Mouse (Mus musculus): ENCODE measurements at regions not wholly inside any gene's neighbourhood (a gene's known extent, or its start where the extent isn't known, plus 50 kb on each side); places are given as distances from the start of the nearest gene placed in this dataset.

DNA sequence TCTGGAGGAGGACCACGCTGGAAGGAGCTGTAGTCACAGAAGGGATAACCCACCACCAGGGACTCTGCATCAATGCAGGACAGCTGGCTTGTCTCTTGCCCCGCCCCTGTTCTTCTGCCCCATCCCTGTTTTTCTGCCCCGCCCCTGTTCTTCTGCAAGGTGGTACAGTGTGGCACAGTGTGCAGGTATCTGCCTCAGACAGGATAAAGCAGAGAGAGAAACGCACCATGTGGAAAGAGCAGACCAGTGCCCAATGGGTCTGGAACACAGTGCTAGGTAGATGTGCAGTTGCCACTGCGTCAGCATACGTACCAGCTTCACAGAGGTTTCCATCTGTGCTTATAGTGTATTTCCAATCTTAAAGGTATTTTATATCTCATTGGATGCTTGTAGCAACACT lies 66.2 kb upstream of the Mmp2 start:
- WGBS: 88% methylated on average over 6 of the region's 6 CpGs
- DNase-seq (ENCODE audit: low spot score): no peak
- H3K4me2 ChIP-seq: no peak overlapping the region
- no peak overlapping the region for H3K27ac ChIP-seq (ENCODE audit: low read depth, low read length)
- no peak for ATAC-seq (replicated peaks; ENCODE audit: low FRiP score)
- H3K9me3 ChIP-seq (ENCODE audit: control insufficient read depth, low read length): no peaks in the 10 kb centered on the region
- H3K36me3 ChIP-seq (ENCODE audit: control insufficient read depth, insufficient read depth, low read length): no peaks in the 10 kb centered on the region
- no peak overlapping the region for H3K4me3 ChIP-seq (ENCODE audit: low read depth, low read length)
- no peaks in the 10 kb centered on the region for H3K4me1 ChIP-seq (replicated peaks; ENCODE audit: control insufficient read depth, insufficient read depth, low read length)
- H3K27me3 ChIP-seq (replicated peaks; ENCODE audit: control insufficient read depth, insufficient read depth, low read length): no peaks in the 10 kb centered on the region
- no peak overlapping the region for H3K9ac ChIP-seq (ENCODE audit: low read depth, low read length)

- Histone ChIP-seq H3K36me3 (ENCODE audit: control insufficient read depth, insufficient read depth, low read length) (no peaks in the 10 kb centered on the region), H3K9me3 (ENCODE audit: control insufficient read depth, low read length) (no peaks in the 10 kb centered on the region), H3K27me3 (replicated peaks; ENCODE audit: control insufficient read depth, insufficient read depth, low read length) (no peaks in the 10 kb centered on the region), H3K9ac (ENCODE audit: low read depth, low read length) (no peak overlapping the region), H3K4me3 (ENCODE audit: low read depth, low read length) (no peak overlapping the region), H3K4me1 (replicated peaks; ENCODE audit: control insufficient read depth, insufficient read depth, low read length) (no peaks in the 10 kb centered on the region), H3K27ac (ENCODE audit: low read depth, low read length) (no peak overlapping the region), H3K4me2 (peak overlapping the region; percentile 44)
- no peak for ATAC-seq (replicated peaks; ENCODE audit: low FRiP score)
- 15% methylated on average over 18 of the region's 18 CpGs for WGBS
- no peak for DNase-seq (ENCODE audit: low spot score)
These were observed 65.0 kb upstream of the Mmp2 start for GRCm38 (mm10) chr8:92761959-92762600.

GRCm38 (mm10) chr8:92771856-92772650 lies 55.0 kb upstream of the Mmp2 start:
- no peaks in the 10 kb centered on the region for H3K9me3 ChIP-seq (ENCODE audit: control insufficient read depth, low read length)
- ATAC-seq (replicated peaks; ENCODE audit: low FRiP score): no peak; the same call in 1 of the 2 replicates
- 41% methylated on average over 14 of the region's 14 CpGs for WGBS
- H3K9ac ChIP-seq (ENCODE audit: low read depth, low read length): no peak overlapping the region
- H3K27ac ChIP-seq (ENCODE audit: low read depth, low read length): no peak overlapping the region
- H3K4me1 ChIP-seq (replicated peaks; ENCODE audit: control insufficient read depth, insufficient read depth, low read length): no peaks in the 10 kb centered on the region
- DNase-seq (ENCODE audit: low spot score): no peak
- peak overlapping the region; percentile 50 for H3K4me2 ChIP-seq
- no peaks in the 10 kb centered on the region for H3K36me3 ChIP-seq (ENCODE audit: control insufficient read depth, insufficient read depth, low read length)
- peak overlapping the region; percentile 30 for H3K4me3 ChIP-seq (ENCODE audit: low read depth, low read length)
- H3K27me3 ChIP-seq (replicated peaks; ENCODE audit: control insufficient read depth, insufficient read depth, low read length): no peaks in the 10 kb centered on the region

DNA sequence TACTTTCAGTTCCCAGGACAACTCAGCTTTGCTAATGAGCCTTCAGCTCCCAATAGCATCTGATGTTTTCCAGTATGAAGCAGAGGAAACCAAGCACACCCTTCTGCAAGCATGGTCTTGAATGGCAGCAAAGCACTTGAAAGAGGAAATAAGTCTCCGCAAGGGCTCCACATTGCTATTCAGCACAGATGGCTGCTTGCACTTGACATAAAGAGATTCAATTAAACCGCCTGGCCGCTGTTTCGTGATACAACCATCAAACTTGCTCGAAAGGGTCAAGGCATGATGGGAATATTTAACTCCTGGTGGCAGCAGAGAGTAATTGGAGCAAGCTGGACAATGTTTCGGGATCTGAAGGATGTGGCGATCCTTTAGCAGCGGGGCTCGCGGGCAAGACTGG lies 54.3 kb upstream of the Mmp2 start:
- no peak for ATAC-seq (replicated peaks; ENCODE audit: low FRiP score)
- Histone ChIP-seq H3K27me3 (replicated peaks; ENCODE audit: control insufficient read depth, insufficient read depth, low read length) (no peaks in the 10 kb centered on the region), H3K4me1 (replicated peaks; ENCODE audit: control insufficient read depth, insufficient read depth, low read length) (no peaks in the 10 kb centered on the region), H3K27ac (ENCODE audit: low read depth, low read length) (no peak overlapping the region), H3K4me3 (ENCODE audit: low read depth, low read length) (no peak overlapping the region), H3K9me3 (ENCODE audit: control insufficient read depth, low read length) (no peaks in the 10 kb centered on the region), H3K9ac (ENCODE audit: low read depth, low read length) (no peak overlapping the region), H3K4me2 (no peak overlapping the region; the same call in 1 of the 2 replicates), H3K36me3 (ENCODE audit: control insufficient read depth, insufficient read depth, low read length) (no peaks in the 10 kb centered on the region)
- DNase-seq (ENCODE audit: low spot score): no peak
- WGBS: 79% methylated on average over 10 of the region's 10 CpGs

DNA sequence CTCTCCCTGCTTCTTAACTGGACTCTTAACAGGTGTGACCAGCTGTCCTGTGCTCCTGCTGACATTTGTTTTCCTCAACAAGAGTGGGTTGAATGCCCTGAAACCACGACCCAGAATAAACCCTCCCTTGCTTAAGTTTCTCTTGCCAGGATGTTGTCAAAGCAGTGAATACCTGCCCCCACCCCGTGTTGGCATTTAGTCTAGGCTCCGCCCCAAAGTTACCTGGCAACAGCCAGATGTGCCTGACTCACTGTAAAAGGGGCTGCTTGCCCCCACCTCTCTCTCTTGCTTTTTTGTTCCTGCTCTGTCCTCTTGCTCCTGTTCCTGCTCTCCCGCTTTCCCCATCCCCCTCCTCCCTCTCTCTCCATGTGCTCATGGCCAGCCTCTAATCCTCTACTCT lies 51.9 kb upstream of the Mmp2 start:
- DNase-seq (ENCODE audit: low spot score) (no peak), ATAC-seq (replicated peaks; ENCODE audit: low FRiP score) (no peak)
- no peaks in the 10 kb centered on the region for H3K36me3 ChIP-seq (ENCODE audit: control insufficient read depth, insufficient read depth, low read length)
- H3K4me3 ChIP-seq (ENCODE audit: low read depth, low read length): no peak overlapping the region
- 55% methylated on average over 4 of the region's 4 CpGs for WGBS
- H3K9ac ChIP-seq (ENCODE audit: low read depth, low read length): no peak overlapping the region
- no peaks in the 10 kb centered on the region for H3K9me3 ChIP-seq (ENCODE audit: control insufficient read depth, low read length)
- H3K4me2 ChIP-seq: no peak overlapping the region
- no peaks in the 10 kb centered on the region for H3K27me3 ChIP-seq (replicated peaks; ENCODE audit: control insufficient read depth, insufficient read depth, low read length)
- no peak overlapping the region for H3K27ac ChIP-seq (ENCODE audit: low read depth, low read length)
- no peaks in the 10 kb centered on the region for H3K4me1 ChIP-seq (replicated peaks; ENCODE audit: control insufficient read depth, insufficient read depth, low read length)

- WGBS: 29% methylated on average over 5 of the region's 5 CpGs
- no peak overlapping the region for H3K4me2 ChIP-seq
- H3K4me3 ChIP-seq (ENCODE audit: low read depth, low read length): no peak overlapping the region
- H3K27me3 ChIP-seq (replicated peaks; ENCODE audit: control insufficient read depth, insufficient read depth, low read length): no peaks in the 10 kb centered on the region
- H3K4me1 ChIP-seq (replicated peaks; ENCODE audit: control insufficient read depth, insufficient read depth, low read length): no peaks in the 10 kb centered on the region
- no peak overlapping the region for H3K9ac ChIP-seq (ENCODE audit: low read depth, low read length)
- no peaks in the 10 kb centered on the region for H3K36me3 ChIP-seq (ENCODE audit: control insufficient read depth, insufficient read depth, low read length)
- no peak overlapping the region for H3K27ac ChIP-seq (ENCODE audit: low read depth, low read length)
- no peaks in the 10 kb centered on the region for H3K9me3 ChIP-seq (ENCODE audit: control insufficient read depth, low read length)
- ATAC-seq (replicated peaks; ENCODE audit: low FRiP score): no peak
- no peak for DNase-seq (ENCODE audit: low spot score)
These were observed 50.0 kb upstream of the Mmp2 start for GRCm38 (mm10) chr8:92777106-92777505.

Measured in liver, embryonic 11.5 days (tissue).